Mouse (Mus musculus): ENCODE measurements around the gene Scn3b.

Scn3b gene

DNA sequence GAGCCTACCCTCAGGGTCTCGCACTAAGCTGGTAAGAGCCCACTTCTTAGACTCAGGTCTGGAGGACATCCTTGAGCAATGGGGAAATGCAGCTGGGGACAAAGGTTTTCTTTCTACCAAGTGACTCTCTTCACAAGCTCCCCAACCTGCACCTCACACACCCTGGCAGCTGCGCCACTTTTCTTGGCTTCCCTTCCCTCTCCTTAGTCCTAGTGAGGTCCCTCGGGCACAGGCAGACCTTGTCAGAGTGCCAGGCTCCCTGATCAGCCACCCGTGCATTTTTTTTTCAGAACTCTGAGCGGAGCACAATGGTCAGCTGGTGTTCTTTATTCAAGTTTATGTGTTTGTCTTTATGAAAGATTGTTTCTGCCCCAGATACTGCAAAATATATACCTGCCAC, 67.7 kb downstream of the Scn3b start:
- no peak for DNase-seq (ENCODE audit: low read depth, low spot score)

- no peak for DNase-seq (ENCODE audit: low read depth, low spot score)
Measured at GRCm38 (mm10) chr9:40337131-40337820, 68.3 kb downstream of the Scn3b start.

GRCm38 (mm10) chr9:40339578-40339977, 70.6 kb downstream of the Scn3b start:
- DNase-seq (ENCODE audit: low read depth, low spot score): no peak
